Mouse (Mus musculus): Measurements from ENCODE around the gene Nppa.
"Not testable (repeated sequence)": the region's sequence is repeated elsewhere in the genome, so short reads cannot be mapped to it uniquely, and the experiment has no call there.

Gene Nppa

GRCm38 (mm10) chr4:148012216-148012615, 11.7 kb downstream of the Nppa start:
- no peak for DNase-seq (ENCODE audit: low spot score)

- DNase-seq (ENCODE audit: low spot score), result no peak
Observed at GRCm38 (mm10) chr4:148015418-148015817, 14.9 kb downstream of the Nppa start.

GRCm38 (mm10) chr4:148016981-148017380, 16.5 kb downstream of the Nppa start:
- no peak for DNase-seq (ENCODE audit: low spot score)

GRCm38 (mm10) chr4:148018410-148018809, 17.9 kb downstream of the Nppa start:
- DNase-seq (ENCODE audit: low spot score), result no peak

GRCm38 (mm10) chr4:148024003-148024402, 23.5 kb downstream of the Nppa start:
- DNase-seq (ENCODE audit: low spot score), result peak; percentile 6

- DNase-seq (ENCODE audit: low spot score), result no peak
Observed at GRCm38 (mm10) chr4:148029297-148029696, 28.8 kb downstream of the Nppa start.

- DNase-seq (ENCODE audit: low spot score), result no peak
Observed at GRCm38 (mm10) chr4:148030506-148030905, 30.0 kb downstream of the Nppa start.

GRCm38 (mm10) chr4:148033858-148034410, 33.4 kb downstream of the Nppa start:
- DNase-seq (ENCODE audit: low spot score), result no peak

GRCm38 (mm10) chr4:148035440-148035839, 34.9 kb downstream of the Nppa start:
- DNase-seq (ENCODE audit: low spot score), result no peak

- no peak for DNase-seq (ENCODE audit: low spot score)
Observed at GRCm38 (mm10) chr4:148038079-148038599, 37.6 kb downstream of the Nppa start.

GRCm38 (mm10) chr4:148038600-148039253, 38.2 kb downstream of the Nppa start, which contains the start of the genes Clcn6 and Mthfr:
Gene Clcn6, minus strand, starts transcription at chr4:148038821.
Gene Mthfr, plus strand, starts transcription at chr4:148039077.
- peak; percentile 100 for DNase-seq (ENCODE audit: low spot score)

- DNase-seq (ENCODE audit: low spot score), result no peak
Observed at GRCm38 (mm10) chr4:148039254-148040028, 38.9 kb downstream of the Nppa start.

- DNase-seq (ENCODE audit: low spot score), result no peak
Observed at GRCm38 (mm10) chr4:148040029-148040830, 39.7 kb downstream of the Nppa start.

GRCm38 (mm10) chr4:148040933-148041610, 40.5 kb downstream of the Nppa start:
- DNase-seq (ENCODE audit: low spot score), result peak; percentile 83

- peak; percentile 55 for DNase-seq (ENCODE audit: low spot score)
Observed at GRCm38 (mm10) chr4:148041611-148042191, 41.2 kb downstream of the Nppa start.

- DNase-seq (ENCODE audit: low spot score), result not testable (repeated sequence)
Observed at GRCm38 (mm10) chr4:148043327-148043726, 42.8 kb downstream of the Nppa start.

GRCm38 (mm10) chr4:148044113-148044512, 43.6 kb downstream of the Nppa start:
- no peak for DNase-seq (ENCODE audit: low spot score)

GRCm38 (mm10) chr4:148046450-148047031, 46.0 kb downstream of the Nppa start:
- DNase-seq (ENCODE audit: low spot score), result no peak

GRCm38 (mm10) chr4:148050396-148050914, 49.9 kb downstream of the Nppa start:
- not testable (repeated sequence) for DNase-seq (ENCODE audit: low spot score)

GRCm38 (mm10) chr4:148051046-148051776, 50.7 kb downstream of the Nppa start:
- DNase-seq (ENCODE audit: low spot score), result no peak
